Mouse (Mus musculus): ENCODE results near the gene Prune1. TPM values are rescaled to one million over a fixed set of nuclear protein-coding genes. Genes with fewer than 3 reads are reported as not detected.

The Prune1 gene
- polyA plus RNA-seq, 1 experiment from 2014 or later: 77.6 TPM

GRCm38 (mm10) chr3:95274453-95274852 is 7.4 kb downstream of the Prune1 start:
- Histone ChIP-seq H3K9me3 (ENCODE audit: control insufficient read depth, low read length) (no peaks in the 10 kb centered on the region), H3K4me2 (ENCODE audit: low read length) (no peak overlapping the region), H3K27ac (ENCODE audit: low read depth, low read length) (no peak overlapping the region), H3K4me3 (ENCODE audit: low read length) (no peak overlapping the region), H3K36me3 (ENCODE audit: control insufficient read depth, insufficient read depth, low read length) (0 out of 2 replicates have a peak, but pooled peaks cover 2% of the 10 kb centered on the region), H3K9ac (ENCODE audit: low read depth, low read length) (no peak overlapping the region), H3K4me1 (ENCODE audit: control insufficient read depth, insufficient read depth, low read depth, low read length) (peaks cover under 1% of the 10 kb centered on the region; the same call in 1 of the 2 replicates), H3K27me3 (replicated peaks; ENCODE audit: control insufficient read depth, insufficient read depth, low read length) (no peaks in the 10 kb centered on the region)
- ATAC-seq: no peak
- 95% methylated on average over 4 of the region's 4 CpGs for WGBS

GRCm38 (mm10) chr3:95273471-95273870 is 8.4 kb downstream of the Prune1 start:
- 0 out of 2 replicates have a peak, but pooled peaks cover 2% of the 10 kb centered on the region for H3K36me3 ChIP-seq (ENCODE audit: control insufficient read depth, insufficient read depth, low read length)
- H3K27ac ChIP-seq (ENCODE audit: low read depth, low read length): no peak overlapping the region
- no peak overlapping the region for H3K4me3 ChIP-seq (ENCODE audit: low read length)
- no peak for ATAC-seq
- no peaks in the 10 kb centered on the region for H3K9me3 ChIP-seq (ENCODE audit: control insufficient read depth, low read length)
- no peaks in the 10 kb centered on the region for H3K27me3 ChIP-seq (replicated peaks; ENCODE audit: control insufficient read depth, insufficient read depth, low read length)
- 98% methylated on average over 5 of the region's 5 CpGs for WGBS
- no peaks in the 10 kb centered on the region for H3K4me1 ChIP-seq (ENCODE audit: control insufficient read depth, insufficient read depth, low read depth, low read length)
- no peak overlapping the region for H3K9ac ChIP-seq (ENCODE audit: low read depth, low read length)
- no peak overlapping the region for H3K4me2 ChIP-seq (ENCODE audit: low read length)

GRCm38 (mm10) chr3:95270766-95271364 is 11.0 kb downstream of the Prune1 start:
- Histone ChIP-seq H3K4me2 (ENCODE audit: low read length) (no peak overlapping the region), H3K27me3 (replicated peaks; ENCODE audit: control insufficient read depth, insufficient read depth, low read length) (no peaks in the 10 kb centered on the region), H3K4me1 (ENCODE audit: control insufficient read depth, insufficient read depth, low read depth, low read length) (no peaks in the 10 kb centered on the region), H3K9me3 (ENCODE audit: control insufficient read depth, low read length) (no peaks in the 10 kb centered on the region), H3K27ac (ENCODE audit: low read depth, low read length) (no peak overlapping the region), H3K9ac (ENCODE audit: low read depth, low read length) (no peak overlapping the region), H3K36me3 (ENCODE audit: control insufficient read depth, insufficient read depth, low read length) (peaks cover 16% of the 10 kb centered on the region), H3K4me3 (ENCODE audit: low read length) (no peak overlapping the region)
- WGBS: 88% methylated on average over 12 of the region's 12 CpGs
- ATAC-seq: no peak

- no peak for ATAC-seq
- no peaks in the 10 kb centered on the region for H3K27me3 ChIP-seq (replicated peaks; ENCODE audit: control insufficient read depth, insufficient read depth, low read length)
- WGBS: 89% methylated on average over 5 of the region's 5 CpGs
- H3K9ac ChIP-seq (ENCODE audit: low read depth, low read length): no peak overlapping the region
- H3K4me1 ChIP-seq (ENCODE audit: control insufficient read depth, insufficient read depth, low read depth, low read length): no peaks in the 10 kb centered on the region
- peaks cover 21% of the 10 kb centered on the region for H3K36me3 ChIP-seq (ENCODE audit: control insufficient read depth, insufficient read depth, low read length)
- no peaks in the 10 kb centered on the region for H3K9me3 ChIP-seq (ENCODE audit: control insufficient read depth, low read length)
- H3K4me3 ChIP-seq (ENCODE audit: low read length): no peak overlapping the region
- H3K27ac ChIP-seq (ENCODE audit: low read depth, low read length): no peak overlapping the region
- no peak overlapping the region for H3K4me2 ChIP-seq (ENCODE audit: low read length)
Measured at GRCm38 (mm10) chr3:95269789-95270188, 12.1 kb downstream of the Prune1 start.

- Histone ChIP-seq H3K4me3 (ENCODE audit: low read length) (no peak overlapping the region), H3K4me1 (ENCODE audit: control insufficient read depth, insufficient read depth, low read depth, low read length) (no peaks in the 10 kb centered on the region), H3K9ac (ENCODE audit: low read depth, low read length) (no peak overlapping the region), H3K27me3 (replicated peaks; ENCODE audit: control insufficient read depth, insufficient read depth, low read length) (no peaks in the 10 kb centered on the region), H3K4me2 (ENCODE audit: low read length) (no peak overlapping the region), H3K9me3 (ENCODE audit: control insufficient read depth, low read length) (no peaks in the 10 kb centered on the region), H3K27ac (ENCODE audit: low read depth, low read length) (no peak overlapping the region), H3K36me3 (ENCODE audit: control insufficient read depth, insufficient read depth, low read length) (peaks cover 29% of the 10 kb centered on the region)
- no peak for ATAC-seq
Measured at GRCm38 (mm10) chr3:95267855-95268254, 14.0 kb downstream of the Prune1 start.

- WGBS: 98% methylated on average over 3 of the region's 3 CpGs
- H3K4me2 ChIP-seq (ENCODE audit: low read length): no peak overlapping the region
Measured at GRCm38 (mm10) chr3:95266052-95266451, 15.8 kb downstream of the Prune1 start.

GRCm38 (mm10) chr3:95264724-95265123 is 17.2 kb downstream of the Prune1 start:
- H3K36me3 ChIP-seq (ENCODE audit: control insufficient read depth, insufficient read depth, low read length): peaks cover 35% of the 10 kb centered on the region
- no peak for ATAC-seq
- WGBS: 72% methylated on average over 1 of the region's 1 CpGs

More at GRCm38 (mm10) chr3:95266052-95266451, 15.8 kb downstream of the Prune1 start:
- Histone ChIP-seq H3K9me3 (ENCODE audit: control insufficient read depth, low read length) (no peaks in the 10 kb centered on the region), H3K4me3 (ENCODE audit: low read length) (no peak overlapping the region), H3K4me1 (ENCODE audit: control insufficient read depth, insufficient read depth, low read depth, low read length) (no peaks in the 10 kb centered on the region), H3K36me3 (ENCODE audit: control insufficient read depth, insufficient read depth, low read length) (peaks cover 33% of the 10 kb centered on the region), H3K27ac (ENCODE audit: low read depth, low read length) (no peak overlapping the region), H3K27me3 (replicated peaks; ENCODE audit: control insufficient read depth, insufficient read depth, low read length) (no peaks in the 10 kb centered on the region), H3K9ac (ENCODE audit: low read depth, low read length) (no peak overlapping the region)
- ATAC-seq: no peak

GRCm38 (mm10) chr3:95263089-95263739 is 18.7 kb downstream of the Prune1 start:
- H3K4me1 ChIP-seq (ENCODE audit: control insufficient read depth, insufficient read depth, low read depth, low read length): no peaks in the 10 kb centered on the region
- H3K4me2 ChIP-seq (ENCODE audit: low read length): no peak overlapping the region
- no peak overlapping the region for H3K4me3 ChIP-seq (ENCODE audit: low read length)
- peaks cover 48% of the 10 kb centered on the region for H3K36me3 ChIP-seq (ENCODE audit: control insufficient read depth, insufficient read depth, low read length)
- no peaks in the 10 kb centered on the region for H3K27me3 ChIP-seq (replicated peaks; ENCODE audit: control insufficient read depth, insufficient read depth, low read length)
- ATAC-seq: peak; percentile 45; the same call in 1 of the 2 replicates
- WGBS: 55% methylated on average over 11 of the region's 11 CpGs
- H3K9ac ChIP-seq (ENCODE audit: low read depth, low read length): no peak overlapping the region
- H3K9me3 ChIP-seq (ENCODE audit: control insufficient read depth, low read length): no peaks in the 10 kb centered on the region
- H3K27ac ChIP-seq (ENCODE audit: low read depth, low read length): no peak overlapping the region

More at GRCm38 (mm10) chr3:95264724-95265123, 17.2 kb downstream of the Prune1 start:
- Histone ChIP-seq H3K4me2 (ENCODE audit: low read length) (no peak overlapping the region), H3K27me3 (replicated peaks; ENCODE audit: control insufficient read depth, insufficient read depth, low read length) (no peaks in the 10 kb centered on the region), H3K27ac (ENCODE audit: low read depth, low read length) (no peak overlapping the region), H3K4me1 (ENCODE audit: control insufficient read depth, insufficient read depth, low read depth, low read length) (no peaks in the 10 kb centered on the region), H3K9me3 (ENCODE audit: control insufficient read depth, low read length) (no peaks in the 10 kb centered on the region), H3K9ac (ENCODE audit: low read depth, low read length) (no peak overlapping the region), H3K4me3 (ENCODE audit: low read length) (no peak overlapping the region)

- Histone ChIP-seq H3K36me3 (ENCODE audit: control insufficient read depth, insufficient read depth, low read length) (peaks cover 46% of the 10 kb centered on the region), H3K27ac (ENCODE audit: low read depth, low read length) (no peak overlapping the region), H3K9ac (ENCODE audit: low read depth, low read length) (no peak overlapping the region), H3K27me3 (replicated peaks; ENCODE audit: control insufficient read depth, insufficient read depth, low read length) (no peaks in the 10 kb centered on the region), H3K4me1 (ENCODE audit: control insufficient read depth, insufficient read depth, low read depth, low read length) (no peaks in the 10 kb centered on the region), H3K4me2 (ENCODE audit: low read length) (no peak overlapping the region), H3K9me3 (ENCODE audit: control insufficient read depth, low read length) (no peaks in the 10 kb centered on the region), H3K4me3 (ENCODE audit: low read length) (no peak overlapping the region)
- WGBS: 91% methylated on average over 4 of the region's 4 CpGs
- no peak for ATAC-seq
Measured at GRCm38 (mm10) chr3:95261975-95262374, 19.9 kb downstream of the Prune1 start.

All from hindbrain, embryonic 16.5 days (tissue).